Mouse (Mus musculus): Measurements from ENCODE around the gene Zfp637.

DNA sequence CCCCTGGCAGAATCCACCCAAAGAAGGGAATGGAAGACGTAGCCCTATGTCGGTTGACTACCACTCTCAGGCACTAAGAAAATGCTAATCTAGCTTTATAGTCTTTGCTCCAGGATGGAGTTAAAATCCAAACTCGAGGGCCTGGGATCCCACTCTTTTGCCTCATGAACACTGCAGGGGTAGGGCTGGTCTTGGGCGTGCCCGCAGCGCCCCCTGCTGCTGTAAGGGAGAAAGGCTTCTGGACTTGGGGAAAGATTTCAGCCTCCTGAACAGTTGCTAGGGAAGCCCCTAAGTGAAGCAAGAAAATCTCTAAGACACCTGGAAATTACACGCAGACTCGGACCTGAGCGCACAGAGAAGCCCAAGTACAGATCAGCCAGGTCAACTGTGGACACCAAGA lies 12.7 kb upstream of the Zfp637 start:
- TF ChIP-seq CTCF (IDR thresholded peaks at IDR 0.05; ENCODE audit: borderline replicate concordance, control insufficient read depth, extremely low read depth, insufficient read depth, low read length, poor library complexity) (peak; percentile 77; the same call in 1 of the 2 replicates), POLR2A (IDR thresholded peaks at IDR 0.05; ENCODE audit: control insufficient read depth, extremely low read depth, insufficient read depth, low read length, poor library complexity) (no peak)

Measured in thymus, adult 2 months (tissue).